Comparison of ENCODE assay signal across 8 mouse cellular contexts in genomic region chr9:107542721-107543120, GRCm38 (mm10). TPM values are rescaled to one million over a fixed set of nuclear protein-coding genes. Genes with fewer than 3 reads are reported as not detected.
DNase-seq lines count a peak whose midpoint lies in the region; ATAC-seq lines count a peak whose summit lies in the region.

No protein-coding gene starts in this region.

- peaks cover 46% of the 10 kb centered on the region for H3K36me3 ChIP-seq in embryonic facial prominence, embryonic 13.5 days
- H3K36me3 ChIP-seq in intestine, embryonic 14.5 days (ENCODE audit: control insufficient read depth, insufficient read depth, low read length) = peaks cover 46% of the 10 kb centered on the region
- H3K36me3 ChIP-seq in neural tube, embryonic 12.5 days = peaks cover 47% of the 10 kb centered on the region

- H3K4me2 ChIP-seq in embryonic facial prominence, embryonic 13.5 days = peak overlapping the region; percentile 79
- peak overlapping the region; percentile 97 for H3K4me2 ChIP-seq in intestine, embryonic 14.5 days (ENCODE audit: low read length)
- peak overlapping the region; percentile 90 for H3K4me2 ChIP-seq in neural tube, embryonic 12.5 days (replicated peaks)

- peak overlapping the region; percentile 69 for H3K4me3 ChIP-seq in embryonic facial prominence, embryonic 13.5 days
- H3K4me3 ChIP-seq in intestine, embryonic 14.5 days (ENCODE audit: low read depth, low read length) = peak overlapping the region; percentile 87
- peak overlapping the region; percentile 65 for H3K4me3 ChIP-seq in neural tube, embryonic 12.5 days

- WGBS in embryonic facial prominence, embryonic 13.5 days = 48% methylated on average over 8 of the region's 8 CpGs
- 37% methylated on average over 8 of the region's 8 CpGs for WGBS in intestine, embryonic 14.5 days
- 57% methylated on average over 8 of the region's 8 CpGs for WGBS in neural tube, embryonic 12.5 days

- no peaks in the 10 kb centered on the region for H3K9me3 ChIP-seq in embryonic facial prominence, embryonic 13.5 days
- no peaks in the 10 kb centered on the region for H3K9me3 ChIP-seq in intestine, embryonic 14.5 days (ENCODE audit: control insufficient read depth, low read length)
- H3K9me3 ChIP-seq in neural tube, embryonic 12.5 days = no peaks in the 10 kb centered on the region

- peak; percentile 8 for DNase-seq in layer of hippocampus, adult 9-11 months
- no peak for DNase-seq in layer of hippocampus, postnatal 14 days (ENCODE audit: low spot score in 2 of 2)
- no peak for DNase-seq in intestine, embryonic 14.5 days (ENCODE audit: low spot score)
- DNase-seq in layer of hippocampus, adult 11-12 months (ENCODE audit: low spot score) = no peak
- DNase-seq in left cerebral cortex, postnatal 14 days (ENCODE audit: low spot score in 2 of 2) = no peak

- H3K9ac ChIP-seq in embryonic facial prominence, embryonic 13.5 days = peak overlapping the region; percentile 76
- H3K9ac ChIP-seq in intestine, embryonic 14.5 days (ENCODE audit: low read length) = peak overlapping the region; percentile 55
- peak overlapping the region; percentile 69 for H3K9ac ChIP-seq in neural tube, embryonic 12.5 days

- no peaks in the 10 kb centered on the region for H3K27me3 ChIP-seq in embryonic facial prominence, embryonic 13.5 days
- no peaks in the 10 kb centered on the region for H3K27me3 ChIP-seq in intestine, embryonic 14.5 days (replicated peaks; ENCODE audit: control insufficient read depth, insufficient read depth, low read length)
- H3K27me3 ChIP-seq in neural tube, embryonic 12.5 days (replicated peaks) = no peaks in the 10 kb centered on the region

- H3K27ac ChIP-seq in embryonic facial prominence, embryonic 13.5 days = no peak overlapping the region
- no peak overlapping the region for H3K27ac ChIP-seq in intestine, embryonic 14.5 days (ENCODE audit: low read depth)
- no peak overlapping the region for H3K27ac ChIP-seq in neural tube, embryonic 12.5 days

- intact Hi-C loops in left cerebral cortex, postnatal 14 days (cut with DNase I) = no loop called here

- ATAC-seq in embryonic facial prominence, embryonic 13.5 days (ENCODE audit: insufficient number of reproducible peaks, insufficient read depth, low FRiP score, low TSS enrichment, low read depth) = no peak
- no peak for ATAC-seq in intestine, embryonic 14.5 days (replicated peaks; ENCODE audit: low FRiP score, low TSS enrichment, low read depth)
- no peak for ATAC-seq in neural tube, embryonic 12.5 days (ENCODE audit: low FRiP score, low read depth)
- no peak for ATAC-seq in frontal cortex, adult (ENCODE audit: low TSS enrichment)

- H3K4me1 ChIP-seq in embryonic facial prominence, embryonic 13.5 days = peaks cover 45% of the 10 kb centered on the region
- peaks cover 24% of the 10 kb centered on the region for H3K4me1 ChIP-seq in intestine, embryonic 14.5 days (replicated peaks; ENCODE audit: control insufficient read depth, insufficient read depth, low read length)
- peaks cover 34% of the 10 kb centered on the region for H3K4me1 ChIP-seq in neural tube, embryonic 12.5 days

RNA-seq across cellular contexts. Expression of gene Nprl2, which starts 0.7 kb away (rescaled TPM):
- total RNA-seq in layer of hippocampus, postnatal 14 days (2021) = 10 to 100 TPM; 28.7 to 34.5 TPM
- 44.3 and 47.2 TPM in 2 replicates for polyA plus RNA-seq in embryonic facial prominence, embryonic 13.5 days (2015; fragmentation: Nextera tagmentation; extraction: Ambion mirVana)
- 34.8 and 42.2 TPM in 2 replicates for polyA plus RNA-seq in intestine, embryonic 14.5 days (2014; fragmentation: Nextera tagmentation; extraction: Ambion mirVana)
- 52.6 and 55.2 TPM in 2 replicates for polyA plus RNA-seq in neural tube, embryonic 12.5 days (2016; fragmentation: Nextera tagmentation; extraction: Ambion mirVana)
- 10 to 100 TPM; 38.4 to 39.2 TPM for total RNA-seq in left cerebral cortex, postnatal 14 days (2021)

RNA-seq across cellular contexts. Expression of gene Cyb561d2, which starts 0.7 kb away (rescaled TPM):
- 10 to 100 TPM; 16.7 to 17.8 TPM for total RNA-seq in layer of hippocampus, postnatal 14 days (2021)
- polyA plus RNA-seq in embryonic facial prominence, embryonic 13.5 days (2015; fragmentation: Nextera tagmentation; extraction: Ambion mirVana) = 21.8 and 26.1 TPM in 2 replicates
- 27.1 and 30.8 TPM in 2 replicates for polyA plus RNA-seq in intestine, embryonic 14.5 days (2014; fragmentation: Nextera tagmentation; extraction: Ambion mirVana)
- polyA plus RNA-seq in neural tube, embryonic 12.5 days (2016; fragmentation: Nextera tagmentation; extraction: Ambion mirVana) = 24.2 and 25.4 TPM in 2 replicates
- 10 to 100 TPM; 20.7 to 24.9 TPM for total RNA-seq in left cerebral cortex, postnatal 14 days (2021)

RNA-seq across cellular contexts. Expression of gene Zmynd10, which starts 4.4 kb away (rescaled TPM):
- total RNA-seq in layer of hippocampus, postnatal 14 days (2021) = 1 to 10 TPM; 2.0 to 3.7 TPM
- polyA plus RNA-seq in embryonic facial prominence, embryonic 13.5 days (2015; fragmentation: Nextera tagmentation; extraction: Ambion mirVana) = 2.1 and 2.2 TPM in 2 replicates
- 0.54 TPM in 1 of 2 replicates, not detected in the other for polyA plus RNA-seq in intestine, embryonic 14.5 days (2014; fragmentation: Nextera tagmentation; extraction: Ambion mirVana)
- polyA plus RNA-seq in neural tube, embryonic 12.5 days (2016; fragmentation: Nextera tagmentation; extraction: Ambion mirVana) = 0.51 and 0.82 TPM in 2 replicates
- total RNA-seq in left cerebral cortex, postnatal 14 days (2021) = 1 to 10 TPM; 2.3 to 3.1 TPM

RNA-seq across cellular contexts. Expression of gene Rassf1, which starts 8.6 kb away (rescaled TPM):
- 10 to 100 TPM; 14.5 to 16.0 TPM for total RNA-seq in layer of hippocampus, postnatal 14 days (2021)
- polyA plus RNA-seq in embryonic facial prominence, embryonic 13.5 days (2015; fragmentation: Nextera tagmentation; extraction: Ambion mirVana) = 65.2 and 68.5 TPM in 2 replicates
- 54.4 and 59.9 TPM in 2 replicates for polyA plus RNA-seq in intestine, embryonic 14.5 days (2014; fragmentation: Nextera tagmentation; extraction: Ambion mirVana)
- 37.6 and 37.7 TPM in 2 replicates for polyA plus RNA-seq in neural tube, embryonic 12.5 days (2016; fragmentation: Nextera tagmentation; extraction: Ambion mirVana)
- total RNA-seq in left cerebral cortex, postnatal 14 days (2021) = 10 to 100 TPM; 14.0 to 14.6 TPM

RNA-seq across cellular contexts. Expression of gene Tmem115, which starts 9.0 kb away (rescaled TPM):
- total RNA-seq in layer of hippocampus, postnatal 14 days (2021) = 10 to 100 TPM; 33.3 to 38.1 TPM
- 46.2 and 46.9 TPM in 2 replicates for polyA plus RNA-seq in embryonic facial prominence, embryonic 13.5 days (2015; fragmentation: Nextera tagmentation; extraction: Ambion mirVana)
- 46.7 and 47.6 TPM in 2 replicates for polyA plus RNA-seq in intestine, embryonic 14.5 days (2014; fragmentation: Nextera tagmentation; extraction: Ambion mirVana)
- polyA plus RNA-seq in neural tube, embryonic 12.5 days (2016; fragmentation: Nextera tagmentation; extraction: Ambion mirVana) = 46.7 and 48.4 TPM in 2 replicates
- total RNA-seq in left cerebral cortex, postnatal 14 days (2021) = 10 to 100 TPM; 33.0 to 35.3 TPM
